Mouse (Mus musculus) brown adipose tissue, adult 24 weeks (tissue): Measurements from ENCODE around the gene Ap2s1. TPM values are rescaled to one million over a fixed set of nuclear protein-coding genes. Genes with fewer than 3 reads are reported as not detected.
A peak's percentile ranks its signal among the peaks of the same experiment; 100 is the strongest.

Source experiments
- H3K27ac ChIP-seq: fragments of 200-500 bp; replicated peaks from 2 replicates; pipeline ENCODE4 v1.5.1; 2012; ENCODE audit warnings: low read depth, mild to moderate bottlenecking, low read length
- H3K4me1 ChIP-seq: fragments of 200-500 bp; 2 replicates; pipeline ENCODE4 v1.6.1; 2012; ENCODE audit warnings: low read length, mixed read lengths; ENCODE audit not compliant: control insufficient read depth, insufficient read depth, insufficient read length
- H3K4me3 ChIP-seq: fragments of 200-500 bp; 2 replicates; pipeline ENCODE4 v1.5.1; 2012; ENCODE audit warnings: low read depth, mild to moderate bottlenecking, low read length, moderate library complexity; ENCODE audit not compliant: insufficient read depth
- polyA plus RNA-seq: library from polyadenylated mRNA; stranded (reverse); fragments of >200 nt; gene quantifications from 2 replicates; pipeline ENCODE4 v1.2.4, GENCODE M21; 2012; ENCODE audit not compliant: missing spikeins, insufficient read depth, insufficient read length

Ap2s1 gene
- polyA plus RNA-seq, 1 experiment: 80.6 TPM

DNA sequence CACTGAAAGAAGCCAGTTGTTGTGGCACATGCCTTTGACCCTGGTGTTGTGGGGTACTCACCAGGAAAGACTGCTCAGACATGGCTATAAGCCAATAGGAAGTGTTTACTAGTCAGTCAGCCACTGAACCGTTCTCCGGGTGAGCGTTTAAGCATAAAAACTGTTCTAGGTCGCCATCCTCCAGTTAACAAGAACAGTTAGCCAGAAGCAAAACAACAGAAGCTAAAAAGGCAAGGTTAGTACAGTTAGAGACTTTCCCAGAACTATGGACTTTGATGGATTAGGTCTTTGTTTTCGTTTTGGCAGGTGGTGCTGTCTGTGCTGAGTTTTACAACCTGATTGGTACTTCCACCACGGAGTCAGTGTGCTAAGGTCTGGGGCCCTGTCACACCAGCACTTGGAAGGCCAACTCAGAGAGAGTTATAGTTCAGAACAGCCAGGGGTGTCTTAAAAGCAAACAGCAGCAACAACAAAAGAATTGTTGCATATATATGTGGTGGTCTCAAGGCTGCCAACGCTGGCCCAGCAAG lies 6.3 kb upstream of the Ap2s1 start:
- no peak overlapping the region for H3K4me3 ChIP-seq
- peaks cover 10% of the 10 kb centered on the region for H3K4me1 ChIP-seq
- no peak overlapping the region for H3K27ac ChIP-seq

GRCm38 (mm10) chr7:16737606-16738072 lies 571 bp upstream of the Ap2s1 start:
- Histone ChIP-seq H3K4me3 (peak overlapping the region; percentile 79), H3K27ac (no peak overlapping the region)

DNA sequence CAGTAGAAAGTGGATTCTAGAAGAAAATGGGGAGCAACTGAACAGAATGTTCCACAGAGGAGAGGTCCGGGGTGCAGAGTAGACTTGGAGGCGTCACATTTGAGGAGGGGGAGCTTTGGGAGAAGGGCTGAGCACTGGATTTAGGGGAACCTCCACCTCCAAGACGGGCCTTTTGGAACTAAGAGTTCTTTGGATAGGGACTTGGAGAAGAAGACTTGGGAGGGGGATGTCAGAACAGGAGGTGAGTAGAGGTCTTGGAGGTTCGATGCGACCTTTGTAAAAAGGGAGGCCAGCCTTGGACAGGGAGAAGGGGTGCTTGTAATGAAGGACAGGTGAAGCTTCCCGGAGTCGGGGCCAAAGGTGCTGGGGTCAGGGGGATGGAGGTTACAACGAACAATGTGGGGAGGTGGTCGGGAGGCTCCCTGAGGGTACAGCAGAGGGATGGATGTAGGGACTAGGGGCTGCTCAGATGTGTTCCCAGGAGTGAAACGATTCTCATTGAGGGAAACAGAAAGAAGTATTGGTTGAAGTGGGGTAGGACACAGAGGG lies 920 bp downstream of the Ap2s1 start:
- Histone ChIP-seq H3K4me1 (peaks cover 4% of the 10 kb centered on the region; the same call in 1 of the 2 replicates), H3K27ac (no peak overlapping the region), H3K4me3 (peak overlapping the region; percentile 79)

More at GRCm38 (mm10) chr7:16737606-16738072, 571 bp upstream of the Ap2s1 start:
- peaks cover 4% of the 10 kb centered on the region; the same call in 1 of the 2 replicates for H3K4me1 ChIP-seq

GRCm38 (mm10) chr7:16745373-16745772 lies 7.2 kb downstream of the Ap2s1 start:
- Histone ChIP-seq H3K4me1 (no peaks in the 10 kb centered on the region), H3K4me3 (no peak overlapping the region), H3K27ac (no peak overlapping the region)

DNA sequence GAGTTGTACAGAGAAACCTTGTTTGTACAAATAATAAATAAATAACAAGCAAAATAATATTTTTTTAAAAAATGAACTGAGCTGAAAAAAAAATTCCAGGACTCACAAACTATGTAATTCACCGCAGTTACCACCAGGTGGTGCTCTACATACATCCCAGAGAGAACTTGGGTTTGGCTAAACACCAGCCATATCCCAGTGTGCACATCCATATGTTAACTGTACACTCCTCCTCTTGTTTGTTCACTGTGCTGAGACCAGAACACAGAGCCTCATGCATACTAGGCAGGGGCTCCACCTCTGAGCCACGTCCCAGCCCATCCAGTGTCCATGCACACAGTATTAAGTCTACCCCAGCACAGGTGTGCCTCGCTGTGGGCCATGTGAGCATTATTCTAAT lies 7.9 kb downstream of the Ap2s1 start:
- no peak overlapping the region for H3K27ac ChIP-seq
- no peak overlapping the region for H3K4me3 ChIP-seq
- no peaks in the 10 kb centered on the region for H3K4me1 ChIP-seq

DNA sequence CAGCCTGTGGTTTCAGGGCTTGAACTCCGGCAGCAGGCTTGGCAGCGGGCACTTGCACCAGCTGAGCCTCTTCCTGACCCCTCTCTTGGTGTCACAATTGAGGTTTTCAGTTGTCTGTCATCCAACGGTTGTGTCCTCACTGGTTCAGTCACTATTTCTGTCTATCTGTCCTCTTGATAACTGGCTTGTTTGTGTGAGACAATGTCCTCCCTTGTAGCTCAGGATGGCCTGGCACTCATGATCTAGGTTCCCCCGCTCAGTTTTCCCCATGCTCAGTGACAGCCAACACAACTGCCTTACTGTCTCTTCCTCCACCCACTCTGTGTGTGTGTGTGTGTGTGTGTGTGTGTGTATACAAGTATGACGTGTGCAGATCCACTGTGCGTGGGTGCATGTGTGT lies 9.4 kb downstream of the Ap2s1 start:
- Histone ChIP-seq H3K4me1 (no peaks in the 10 kb centered on the region), H3K27ac (no peak overlapping the region), H3K4me3 (no peak overlapping the region)

DNA sequence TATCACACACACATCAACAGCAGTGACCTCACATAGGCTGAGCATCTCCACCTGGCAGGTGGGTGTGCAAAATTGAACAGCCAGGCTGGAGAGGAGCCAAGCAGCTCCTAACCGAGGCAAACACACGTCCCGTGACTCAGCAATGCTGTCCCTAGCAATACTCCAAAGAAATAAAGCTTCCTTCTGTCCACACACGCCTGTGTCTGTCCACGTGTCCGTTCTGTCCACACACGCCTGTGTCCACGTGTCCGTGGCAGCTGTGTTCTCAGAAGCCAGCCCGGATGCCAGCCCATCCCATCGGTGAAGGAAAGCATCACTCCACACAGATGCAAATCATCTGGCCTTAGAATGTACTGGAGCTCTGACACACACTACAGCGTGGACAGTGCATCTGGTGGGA lies 13.8 kb downstream of the Ap2s1 start:
- H3K4me1 ChIP-seq: peaks cover 8% of the 10 kb centered on the region
- H3K4me3 ChIP-seq: no peak overlapping the region
- H3K27ac ChIP-seq: no peak overlapping the region

GRCm38 (mm10) chr7:16755362-16756017 lies 17.3 kb downstream of the Ap2s1 start:
- Histone ChIP-seq H3K4me1 (peaks cover 8% of the 10 kb centered on the region), H3K27ac (peak overlapping the region; percentile 10; the same call in 1 of the 2 replicates), H3K4me3 (no peak overlapping the region)

GRCm38 (mm10) chr7:16758872-16759574 lies 20.8 kb downstream of the Ap2s1 start:
- Histone ChIP-seq H3K27ac (no peak overlapping the region), H3K4me3 (no peak overlapping the region), H3K4me1 (peaks cover 14% of the 10 kb centered on the region)

DNA sequence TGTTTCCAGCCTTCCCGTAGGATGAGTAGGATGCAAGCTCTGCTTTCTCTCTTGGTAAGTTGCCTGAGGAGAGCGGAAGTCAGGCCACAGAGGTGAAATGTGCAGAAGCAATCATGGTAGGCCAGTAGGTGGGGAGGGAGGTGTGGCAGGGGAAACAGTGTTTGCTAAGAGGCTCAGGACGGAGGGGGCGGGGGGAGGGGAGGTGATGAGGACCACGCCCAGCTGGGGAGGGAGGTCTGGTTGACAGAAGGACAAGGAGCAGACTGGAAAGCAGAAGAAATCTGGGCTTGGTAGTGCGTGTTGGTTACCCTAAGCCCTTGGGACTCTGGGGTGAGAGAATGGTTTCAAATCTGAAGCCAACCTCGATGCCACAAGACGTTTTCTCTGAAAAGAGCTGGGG lies 22.1 kb downstream of the Ap2s1 start:
- Histone ChIP-seq H3K4me3 (0 out of 2 replicates have a peak overlapping the region, but pooled peaks have one; percentile 11), H3K27ac (peak overlapping the region; percentile 68), H3K4me1 (peaks cover 13% of the 10 kb centered on the region)

DNA sequence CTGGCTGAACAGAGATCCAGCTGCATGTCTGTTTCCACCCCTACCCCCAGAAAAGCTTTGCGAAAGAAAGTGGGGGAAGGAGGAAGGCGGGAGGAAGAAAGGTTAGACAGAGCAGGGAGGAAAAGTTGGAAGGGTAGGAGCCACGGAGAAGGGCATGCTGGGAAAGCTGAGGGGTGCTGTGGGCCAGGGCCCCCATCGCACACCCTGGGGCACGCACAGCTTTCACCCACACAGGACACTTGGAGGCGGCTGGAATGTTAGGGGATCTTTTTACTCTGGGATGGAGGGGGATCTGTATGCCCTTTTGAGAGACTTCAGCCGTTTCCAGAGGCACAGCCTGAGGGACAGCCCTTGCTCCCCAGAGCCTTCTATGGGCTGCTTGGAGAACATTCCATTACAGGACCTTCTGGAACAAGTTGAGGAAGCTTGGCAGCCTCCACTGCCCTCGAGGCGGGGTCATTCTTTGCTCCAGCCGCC lies 22.8 kb downstream of the Ap2s1 start:
- peak overlapping the region; percentile 34; the same call in 1 of the 2 replicates for H3K4me3 ChIP-seq
- H3K27ac ChIP-seq: peak overlapping the region; percentile 98
- peaks cover 12% of the 10 kb centered on the region for H3K4me1 ChIP-seq

GRCm38 (mm10) chr7:16761630-16762029 lies 23.4 kb downstream of the Ap2s1 start:
- H3K4me3 ChIP-seq: peak overlapping the region; percentile 40
- peaks cover 10% of the 10 kb centered on the region for H3K4me1 ChIP-seq
- peak overlapping the region; percentile 98 for H3K27ac ChIP-seq

DNA sequence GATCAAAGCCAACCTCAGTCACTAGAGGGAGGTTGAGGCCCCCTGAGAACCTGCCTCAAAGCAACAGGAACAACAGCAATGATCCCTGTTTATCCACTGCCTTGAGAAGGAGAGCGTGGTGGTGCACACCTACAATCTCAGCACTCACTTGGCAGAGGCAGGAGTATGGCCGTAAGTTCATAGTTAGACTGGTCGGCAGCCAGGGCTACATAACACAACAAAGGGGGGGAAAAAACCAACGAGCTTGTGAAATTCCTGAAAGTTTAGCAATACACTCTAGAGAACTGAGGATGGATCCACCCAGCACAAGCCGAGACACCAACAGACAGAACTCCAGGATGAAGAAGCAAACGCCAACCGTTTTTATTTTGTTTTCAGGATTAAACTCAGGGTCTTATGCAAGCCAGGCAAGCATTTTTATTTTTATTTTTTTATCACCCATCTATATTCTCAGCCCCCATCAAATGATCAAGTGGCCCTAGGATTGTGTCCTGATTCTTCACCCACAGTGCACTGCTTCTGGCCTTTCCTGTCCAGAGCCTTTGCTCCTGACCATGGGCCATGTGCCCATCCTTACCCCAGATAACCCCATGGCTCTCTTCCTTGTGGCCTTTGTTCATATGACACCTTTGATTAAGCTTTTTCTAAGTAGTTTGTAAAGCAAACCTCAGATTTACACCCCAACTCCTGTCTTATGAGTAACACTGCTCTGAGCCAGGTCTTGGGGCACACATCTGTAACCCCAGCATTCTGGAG lies 25.4 kb downstream of the Ap2s1 start:
- peaks cover 14% of the 10 kb centered on the region for H3K4me1 ChIP-seq
- peak overlapping the region; percentile 55 for H3K27ac ChIP-seq
- no peak overlapping the region for H3K4me3 ChIP-seq

- Histone ChIP-seq H3K4me1 (peaks cover 12% of the 10 kb centered on the region), H3K4me3 (peak overlapping the region; percentile 46), H3K27ac (peak overlapping the region; percentile 91)
Measured at GRCm38 (mm10) chr7:16766443-16766842, 28.2 kb downstream of the Ap2s1 start.
